Mouse (Mus musculus) intestine, postnatal 0 days (tissue): Measurements from ENCODE around the gene Aicda. TPM values are rescaled to one million over a fixed set of nuclear protein-coding genes. Genes with fewer than 3 reads are reported as not detected.
A peak's percentile ranks its signal among the peaks of the same experiment; 100 is the strongest.

Experiments used
- ATAC-seq: fragments of 200-750 bp; cut with Nextera tagmentation; 2 replicates; pipeline ENCODE4 v1.8.0; 2017; ENCODE audit warnings: mild to moderate bottlenecking, moderate TSS enrichment, moderate library complexity
- H3K27ac ChIP-seq: fragments of 300-500 bp; sonication (generic); 2 replicates; pipeline ENCODE4 v1.5.1; 2014; ENCODE audit warnings: mild to moderate bottlenecking, low read depth, low read length, moderate library complexity
- H3K27me3 ChIP-seq: fragments of 300-500 bp; sonication (generic); replicated peaks from 2 replicates; pipeline ENCODE4 v1.6.1; 2014; ENCODE audit warnings: low read length, mixed read lengths; ENCODE audit not compliant: control insufficient read depth, insufficient read depth
- H3K36me3 ChIP-seq: fragments of 300-500 bp; sonication (generic); 2 replicates; pipeline ENCODE4 v1.6.1; 2014; ENCODE audit warnings: mild to moderate bottlenecking, moderate library complexity; ENCODE audit not compliant: control insufficient read depth, insufficient read depth
- H3K4me1 ChIP-seq: fragments of 300-500 bp; sonication (generic); replicated peaks from 2 replicates; pipeline ENCODE4 v1.6.1; 2014; ENCODE audit warnings: antibody characterized with exemption, low read length, mixed read lengths; ENCODE audit not compliant: control insufficient read depth, insufficient read depth
- H3K4me2 ChIP-seq: fragments of 300-500 bp; sonication (generic); replicated peaks from 2 replicates; pipeline ENCODE4 v1.6.1; 2014; ENCODE audit warnings: low read depth, mild to moderate bottlenecking, moderate library complexity
- H3K4me3 ChIP-seq: fragments of 300-500 bp; sonication (generic); 2 replicates; pipeline ENCODE4 v1.5.1; 2014; ENCODE audit warnings: low read depth, low read length
- H3K9ac ChIP-seq: fragments of 300-500 bp; sonication (generic); 2 replicates; pipeline ENCODE4 v1.6.1; 2014; ENCODE audit warnings: mild to moderate bottlenecking, low read depth, low read length
- H3K9me3 ChIP-seq: fragments of 300-500 bp; sonication (generic); 2 replicates; pipeline ENCODE4 v1.6.1; 2016; ENCODE audit warnings: mixed run types; ENCODE audit not compliant: control insufficient read depth
- CTCF ChIP-seq: sonication (generic); IDR thresholded peaks from 2 replicates; pipeline ENCODE4 v1.5.1; 2016; ENCODE audit warnings: low read depth, mild to moderate bottlenecking, control low read depth, antibody characterized with exemption, moderate library complexity
- WGBS: fragments of 180-500 bp; shearing (Covaris S2); extraction: QIAGEN DNeasy Blood & Tissue Kit; methylation state at CpG from one replicate; pipeline ENCODE4 v1.1.7; 2014; 5-methylcytosine and 5-hydroxymethylcytosine counted together
- polyA plus RNA-seq: library from polyadenylated mRNA; unstranded; fragments of >200 nt; fragmentation: Nextera tagmentation; extraction: Ambion mirVana; gene quantifications from 2 replicates; pipeline ENCODE4 v1.2.1, GENCODE M21; 2015

The Aicda gene
- polyA plus RNA-seq, 1 experiment from 2014 or later, result not detected

DNA sequence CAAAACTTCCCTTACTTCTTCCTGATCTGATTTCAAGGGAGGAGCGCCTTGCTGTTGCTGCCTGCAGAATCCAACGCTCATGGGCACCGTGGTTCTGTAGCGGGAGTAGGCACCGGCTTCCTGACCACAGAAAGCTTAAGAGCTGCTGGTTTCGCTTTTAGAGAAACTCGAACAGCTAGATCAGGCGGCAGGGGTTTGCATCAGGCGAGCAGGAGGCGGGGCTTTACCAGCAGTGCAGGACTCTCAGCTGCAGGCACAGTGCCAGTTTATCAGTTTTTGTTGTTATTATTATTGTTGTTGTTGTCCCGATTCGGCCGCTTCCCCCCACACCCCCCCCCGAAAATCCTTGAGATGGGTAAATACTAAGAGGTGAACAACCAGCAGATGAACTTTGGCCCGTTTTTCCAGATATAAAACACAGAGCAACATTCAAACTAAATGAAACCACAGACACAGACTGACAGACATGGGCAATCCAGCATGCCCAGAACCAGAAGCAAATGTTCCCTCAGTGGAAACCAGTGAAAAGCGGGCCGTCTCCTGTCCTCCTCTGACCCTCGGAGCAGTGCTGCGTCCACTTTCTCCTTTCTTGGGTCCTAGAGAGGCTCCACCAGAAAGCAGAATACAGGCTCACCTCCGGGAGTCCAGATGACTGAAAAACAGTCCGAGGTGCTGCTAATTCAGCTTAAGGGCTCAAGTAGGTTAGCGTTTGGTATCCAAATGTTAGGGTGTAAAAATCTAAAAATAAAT lies 48.8 kb downstream of the Aicda start, which contains the start of gene Apobec1:
Apobec1 (minus strand) TSS at position 203 of the 750 bp plus-strand sequence.
- peak within 1 kb of the TSS; percentile 62 for H3K27ac ChIP-seq
- H3K9ac ChIP-seq, result peak within 1 kb of the TSS; percentile 67
- peak within 1 kb of the TSS; percentile 58 for H3K4me3 ChIP-seq
- H3K9me3 ChIP-seq, result no peaks in the 10 kb centered on the region
- no peaks in the 10 kb centered on the region for H3K36me3 ChIP-seq
- H3K27me3 ChIP-seq, result no peaks in the 10 kb centered on the region
- no peaks in the 10 kb centered on the region for H3K4me1 ChIP-seq
- peak; percentile 89 for ATAC-seq
- WGBS, result 3% methylated on average over 22 of the region's 22 CpGs
- H3K4me2 ChIP-seq, result peak within 1 kb of the TSS; percentile 58
- TF ChIP-seq CTCF, result no peak

- no peak for TF ChIP-seq CTCF
- Histone ChIP-seq H3K9me3 (no peaks in the 10 kb centered on the region), H3K27me3 (no peaks in the 10 kb centered on the region), H3K36me3 (no peaks in the 10 kb centered on the region), H3K27ac (peak overlapping the region; percentile 62; the same call in 1 of the 2 replicates), H3K4me3 (peak overlapping the region; percentile 58), H3K4me1 (no peaks in the 10 kb centered on the region), H3K9ac (no peak overlapping the region), H3K4me2 (peak overlapping the region; percentile 58)
- 7% methylated on average over 1 of the region's 1 CpGs for WGBS
- ATAC-seq, result no peak
Observed at GRCm38 (mm10) chr6:122602992-122603322, 49.4 kb downstream of the Aicda start.

DNA sequence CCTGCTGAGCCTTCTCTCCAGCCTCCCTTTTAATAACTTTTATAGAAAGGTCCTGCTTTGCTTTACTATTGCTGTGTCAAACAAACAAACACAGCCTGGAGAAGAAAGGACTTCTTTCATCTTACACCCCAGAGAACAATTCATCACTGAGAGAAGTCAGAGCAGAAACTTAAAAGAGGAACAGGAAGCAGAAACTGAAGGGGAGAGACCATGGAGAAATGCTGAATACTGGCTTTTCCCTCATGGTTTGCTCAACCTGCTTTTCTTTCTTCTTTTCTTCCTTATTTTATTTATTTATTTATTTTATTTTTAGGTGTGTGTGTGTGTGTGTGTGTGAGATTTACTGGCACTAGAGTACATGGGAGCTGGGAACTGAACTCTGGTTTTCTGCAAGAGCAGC lies 50.7 kb downstream of the Aicda start:
- no peak for TF ChIP-seq CTCF
- Histone ChIP-seq H3K4me1 (no peaks in the 10 kb centered on the region), H3K9ac (no peak overlapping the region), H3K27ac (no peak overlapping the region), H3K36me3 (no peaks in the 10 kb centered on the region), H3K9me3 (no peaks in the 10 kb centered on the region), H3K4me3 (no peak overlapping the region), H3K27me3 (no peaks in the 10 kb centered on the region), H3K4me2 (no peak overlapping the region)
- no peak for ATAC-seq

- peak; percentile 55 for TF ChIP-seq CTCF
- no peak overlapping the region for H3K4me3 ChIP-seq
- H3K27me3 ChIP-seq, result no peaks in the 10 kb centered on the region
- no peak overlapping the region for H3K27ac ChIP-seq
- no peaks in the 10 kb centered on the region for H3K9me3 ChIP-seq
- H3K4me1 ChIP-seq, result peaks cover 3% of the 10 kb centered on the region; the same call in 1 of the 2 replicates
- WGBS, result 89% methylated on average over 8 of the region's 8 CpGs
- no peak overlapping the region for H3K9ac ChIP-seq
- H3K4me2 ChIP-seq, result no peak overlapping the region
- no peak for ATAC-seq
- H3K36me3 ChIP-seq, result no peaks in the 10 kb centered on the region
Observed at GRCm38 (mm10) chr6:122605483-122605882, 51.9 kb downstream of the Aicda start.

GRCm38 (mm10) chr6:122606661-122607060 lies 53.1 kb downstream of the Aicda start:
- no peaks in the 10 kb centered on the region for H3K27me3 ChIP-seq
- no peak overlapping the region for H3K9ac ChIP-seq
- TF ChIP-seq CTCF, result no peak
- peaks cover 3% of the 10 kb centered on the region; the same call in 1 of the 2 replicates for H3K4me1 ChIP-seq
- no peak overlapping the region for H3K4me2 ChIP-seq
- ATAC-seq, result no peak
- no peak overlapping the region for H3K27ac ChIP-seq
- 91% methylated on average over 11 of the region's 11 CpGs for WGBS
- H3K4me3 ChIP-seq, result no peak overlapping the region
- no peaks in the 10 kb centered on the region for H3K9me3 ChIP-seq
- no peaks in the 10 kb centered on the region for H3K36me3 ChIP-seq

DNA sequence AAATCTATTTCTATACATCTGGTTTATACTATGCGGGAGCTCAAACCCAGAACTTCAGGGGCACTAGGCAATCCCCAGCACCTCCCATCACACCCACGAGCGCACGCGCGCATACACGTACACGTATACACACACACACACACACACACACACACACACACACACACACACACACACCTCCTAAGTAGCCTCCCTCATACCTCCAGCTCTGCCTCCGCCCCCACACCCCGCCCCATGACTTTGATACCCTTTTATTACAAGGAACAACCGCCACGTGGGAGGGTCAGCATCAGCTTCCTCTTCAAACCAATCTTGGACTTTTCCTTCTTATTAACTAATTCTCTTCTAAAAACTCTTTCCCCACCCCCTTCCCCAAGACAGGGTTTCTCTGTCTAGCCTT lies 54.1 kb downstream of the Aicda start:
- no peak for ATAC-seq
- no peak for TF ChIP-seq CTCF
- no peak overlapping the region for H3K9ac ChIP-seq
- no peaks in the 10 kb centered on the region for H3K36me3 ChIP-seq
- no peak overlapping the region for H3K4me2 ChIP-seq
- H3K9me3 ChIP-seq, result no peaks in the 10 kb centered on the region
- no peaks in the 10 kb centered on the region for H3K27me3 ChIP-seq
- H3K4me1 ChIP-seq, result peaks cover 3% of the 10 kb centered on the region; the same call in 1 of the 2 replicates
- H3K27ac ChIP-seq, result no peak overlapping the region
- no peak overlapping the region for H3K4me3 ChIP-seq
- WGBS, result 73% methylated on average over 12 of the region's 12 CpGs
